Mouse (Mus musculus) heart, postnatal 25 days (tissue): ENCODE data around the gene Ttc32. TPM values are rescaled to one million over a fixed set of nuclear protein-coding genes. Genes with fewer than 3 reads are reported as not detected.

ENCODE experiments used
- DNase-seq: peaks from one replicate; pipeline ENCODE4 v3.0.0; 2022; ENCODE audit warnings: low spot score
- intact Hi-C: fragments of 180-260 bp; cut with DNase I; formaldehyde crosslinking; loops from one replicate; pipeline ENCODE4 v1.15.1; 2025
- total RNA-seq, 2 experiments: library from RNA; stranded (reverse); gene quantifications; 2 replicates each; pipeline ENCODE4 v1.2.3; 2021

Gene Ttc32
- total RNA-seq, 2 experiments from 2014 or later, result 24.5 to 26.1 TPM

DNA sequence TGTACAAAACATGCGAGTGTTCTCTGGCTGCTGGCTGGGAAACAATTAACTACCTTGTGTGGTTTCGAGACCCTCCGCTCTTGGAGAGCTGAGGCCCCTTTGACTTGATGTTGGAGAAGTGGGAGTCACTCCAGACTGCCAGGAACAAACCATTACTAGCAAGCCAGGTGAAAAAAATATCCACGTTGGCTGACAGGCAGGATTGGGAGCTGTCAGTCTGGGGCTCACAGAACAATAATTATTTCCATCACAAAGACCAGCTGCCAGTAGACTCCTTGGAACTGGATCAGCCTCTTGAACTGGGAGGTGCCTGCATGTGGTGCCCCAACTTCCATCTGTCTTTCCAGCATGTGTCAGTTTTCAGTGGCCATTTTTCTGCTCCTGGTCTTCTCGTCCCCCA, 12.5 kb downstream of the Ttc32 start:
- no peak for DNase-seq
- intact Hi-C loops, result no loop called here

DNA sequence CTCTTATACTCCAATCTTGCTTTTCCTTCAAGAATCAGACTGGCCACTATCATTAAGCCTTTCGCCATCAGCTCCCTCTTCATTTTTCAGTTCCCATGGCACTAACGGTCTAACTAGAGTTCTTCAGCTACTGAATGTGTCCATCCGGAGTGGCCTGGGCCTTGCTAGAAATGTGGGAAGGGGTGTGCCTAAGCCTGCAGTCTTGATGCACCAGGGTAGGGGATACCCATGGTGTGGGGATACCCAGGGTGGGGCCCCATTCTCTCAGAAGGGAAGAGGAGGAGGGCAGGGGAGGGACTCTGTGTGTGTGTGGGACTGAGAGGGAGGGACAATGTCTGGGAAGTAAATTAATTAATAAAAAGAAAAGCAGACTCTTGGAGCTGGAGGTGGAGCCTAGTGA, 13.0 kb downstream of the Ttc32 start:
- DNase-seq, result no peak
- intact Hi-C loops, result no loop called here

DNA sequence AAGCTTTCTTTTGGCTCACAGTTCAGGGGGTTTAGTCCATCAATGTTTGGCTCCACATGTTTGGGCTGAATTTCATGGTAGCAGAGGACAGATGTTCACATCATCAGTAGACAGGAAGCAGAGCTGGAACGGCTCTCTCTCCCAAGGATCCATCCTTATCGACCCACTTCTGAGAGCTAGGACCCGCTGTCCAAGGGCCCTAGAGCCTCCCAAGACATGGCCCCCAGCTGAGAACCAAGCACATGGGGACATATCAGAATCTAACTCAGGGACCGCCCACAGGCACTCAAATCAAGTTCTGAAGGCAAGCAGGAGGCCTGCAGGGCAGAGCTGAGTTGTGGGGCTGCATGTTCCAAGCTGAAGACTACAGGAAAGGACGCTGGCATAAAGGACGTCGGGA, 14.9 kb downstream of the Ttc32 start:
- no peak for DNase-seq
- intact Hi-C loops, result no loop called here

DNA sequence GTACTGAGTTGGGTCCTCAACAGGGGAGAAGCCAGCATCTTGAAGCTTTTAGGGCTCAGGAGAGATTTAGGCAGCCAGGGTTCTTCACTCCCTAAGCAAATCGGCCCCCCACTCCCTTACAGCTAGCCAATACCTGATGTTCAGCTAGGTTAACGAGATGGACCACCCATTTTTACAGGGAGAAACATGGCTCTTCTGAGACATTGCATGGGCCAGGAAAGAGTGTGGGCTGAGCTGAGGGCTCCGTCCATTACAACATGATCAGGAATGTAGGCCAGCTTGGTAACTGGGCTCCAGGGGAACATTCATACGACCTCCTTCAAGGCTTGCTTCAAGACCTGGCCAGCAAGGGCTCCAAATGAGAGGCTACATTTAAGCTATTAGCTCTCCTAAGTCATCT, 16.9 kb downstream of the Ttc32 start:
- DNase-seq, result no peak
- intact Hi-C loops, result no loop called here

DNA sequence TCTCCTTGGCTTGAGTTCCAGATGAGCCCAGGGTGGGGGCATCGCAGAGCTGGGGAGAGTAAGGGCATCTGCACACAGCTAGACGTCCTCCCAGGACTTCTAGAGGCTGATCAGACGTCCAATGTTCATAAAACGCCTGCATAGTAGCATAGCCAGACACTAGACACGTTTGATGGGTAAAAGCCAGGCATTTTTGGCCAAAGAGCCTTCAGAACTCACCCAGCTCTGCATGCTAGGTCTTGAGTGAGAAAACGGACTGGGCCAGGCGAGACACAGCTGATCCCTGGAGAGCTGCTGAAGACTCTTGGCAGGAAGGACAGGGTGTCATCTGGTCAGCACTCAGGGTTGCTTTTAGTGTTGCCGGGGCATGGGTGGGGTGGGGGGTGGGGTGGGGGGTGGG, 18.3 kb downstream of the Ttc32 start:
- no peak for DNase-seq
- intact Hi-C loops, result no loop called here

DNA sequence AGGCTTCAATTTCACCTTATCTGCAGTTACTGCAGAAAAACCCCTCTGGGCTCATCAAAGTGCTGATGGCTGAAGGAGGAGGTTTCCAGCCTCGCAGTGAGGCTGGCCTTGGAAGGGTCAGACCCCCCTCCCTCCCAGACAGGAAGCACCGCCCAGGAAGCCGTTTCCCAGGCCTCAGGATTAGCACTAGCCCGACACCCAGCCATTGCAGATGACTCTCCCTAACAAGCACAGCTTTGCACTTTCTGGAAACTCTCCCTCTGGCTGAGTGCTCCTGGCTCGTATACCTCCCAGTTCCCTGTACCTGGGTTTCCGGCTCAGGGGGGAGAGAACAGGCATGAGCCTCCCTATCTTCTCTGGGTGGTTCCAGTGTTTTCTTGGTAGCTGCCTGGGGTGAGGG, 21.0 kb downstream of the Ttc32 start:
- intact Hi-C loops, result loop anchor here (5.0 kb wide), 5 partner anchors 116 to 1541 kb away; no protein-coding TSS in a partner anchor
- DNase-seq, result no peak

DNA sequence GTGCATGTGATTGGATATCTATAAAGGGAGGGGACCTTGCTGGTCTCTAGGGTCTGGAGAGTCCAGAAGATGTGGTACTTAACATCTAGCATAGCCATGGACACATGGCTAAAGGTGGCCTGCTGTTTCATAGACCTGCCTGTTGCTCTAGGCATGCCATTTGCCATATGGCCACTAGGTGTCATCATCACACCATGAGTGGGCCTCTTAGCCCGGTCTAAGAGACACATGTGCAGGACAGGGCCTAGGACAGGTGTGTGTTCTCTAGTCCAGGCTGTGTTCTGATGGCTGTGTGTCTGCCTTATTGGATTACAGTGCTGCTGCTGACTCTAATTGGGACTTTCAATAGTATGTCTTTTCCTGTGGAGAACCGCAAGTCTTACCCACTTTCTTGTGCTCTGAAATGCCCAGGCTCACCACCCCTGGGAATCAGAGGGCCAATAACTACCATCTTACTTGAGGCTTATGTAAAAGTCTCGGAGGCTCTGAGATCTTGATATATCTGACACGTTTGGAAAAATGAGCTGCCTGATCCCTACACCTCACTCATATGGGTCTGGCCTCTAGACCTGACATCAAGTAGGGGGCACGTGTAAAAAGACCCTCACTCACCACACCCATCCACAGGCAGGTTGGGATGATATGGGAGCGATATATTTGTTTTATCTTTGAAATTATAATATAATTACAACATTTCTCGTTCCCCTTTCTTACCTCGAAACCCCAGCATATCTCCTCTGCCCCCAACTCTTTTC, 22.5 kb downstream of the Ttc32 start:
- peak; percentile 54 for DNase-seq
- intact Hi-C loops, result loop anchor here (1.0 to 5.0 kb wide), 7 partner anchors 115 to 1540 kb away; partner anchors contain the start of gene Osr1

DNA sequence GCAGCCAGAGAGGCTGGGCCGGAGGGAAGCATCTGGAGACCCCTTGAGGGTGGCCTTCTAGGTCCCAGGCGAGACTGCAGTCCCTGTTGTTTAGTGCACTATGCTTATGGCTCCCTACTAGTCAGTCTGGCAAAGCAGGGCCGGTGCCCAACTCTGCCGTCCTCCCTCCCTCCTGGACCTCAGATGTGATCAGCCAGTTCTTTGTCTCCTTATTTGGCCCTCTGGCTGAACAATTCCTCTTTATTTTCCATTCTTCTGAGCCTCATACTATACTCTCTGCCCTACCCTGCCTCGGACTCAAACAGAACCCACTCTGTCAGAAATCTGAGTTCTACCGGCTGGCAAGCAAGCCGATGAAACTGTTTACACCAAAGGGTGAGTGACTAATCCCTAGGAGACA, 23.5 kb downstream of the Ttc32 start:
- intact Hi-C loops, result loop anchor here (2.0 to 5.0 kb wide), 6 partner anchors 114 to 1539 kb away; partner anchors contain the start of gene Osr1
- DNase-seq, result no peak

DNA sequence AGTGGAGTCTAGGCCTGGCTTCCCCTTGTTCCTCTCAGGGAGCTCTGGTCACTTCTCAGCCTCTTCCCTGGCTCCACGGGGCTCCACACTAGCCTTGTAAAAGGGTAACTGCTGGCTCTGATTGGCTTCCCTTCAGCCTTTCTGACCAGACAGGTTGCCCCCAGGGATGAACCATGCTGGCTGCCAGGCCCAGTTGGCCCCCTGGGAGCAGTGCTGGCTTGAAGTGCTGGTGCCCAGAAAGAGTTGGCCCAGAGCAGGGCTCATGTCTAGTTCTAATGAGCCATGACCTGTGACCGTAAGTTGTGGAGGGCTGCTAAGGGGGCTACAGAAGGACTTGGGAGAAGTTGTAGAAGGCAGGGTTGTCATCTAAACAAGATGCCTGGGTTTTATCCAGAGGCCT, 24.2 kb downstream of the Ttc32 start:
- intact Hi-C loops, result loop anchor here (5.0 kb wide), 5 partner anchors 113 to 1538 kb away; no protein-coding TSS in a partner anchor
- DNase-seq, result no peak

DNA sequence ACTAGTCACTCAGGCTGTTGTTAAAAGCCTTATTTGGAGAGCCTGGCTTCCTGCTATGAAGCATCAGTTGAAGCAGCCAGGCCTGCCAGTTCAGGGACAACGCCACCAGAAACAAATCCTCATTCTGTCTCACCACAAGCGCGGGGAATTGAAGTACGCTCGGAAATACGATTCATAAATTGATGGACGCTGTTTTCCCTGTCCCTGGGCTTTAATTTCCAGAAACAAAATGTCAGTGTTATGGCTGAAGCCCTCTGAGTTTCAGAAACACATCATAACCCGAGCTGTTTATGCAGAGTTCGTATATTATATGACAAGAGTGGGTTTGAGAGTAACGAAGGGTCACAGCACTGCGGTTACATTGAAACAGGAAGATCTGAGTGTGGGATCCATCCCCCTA, 25.5 kb downstream of the Ttc32 start:
- no peak for DNase-seq
- intact Hi-C loops, result no loop called here

DNA sequence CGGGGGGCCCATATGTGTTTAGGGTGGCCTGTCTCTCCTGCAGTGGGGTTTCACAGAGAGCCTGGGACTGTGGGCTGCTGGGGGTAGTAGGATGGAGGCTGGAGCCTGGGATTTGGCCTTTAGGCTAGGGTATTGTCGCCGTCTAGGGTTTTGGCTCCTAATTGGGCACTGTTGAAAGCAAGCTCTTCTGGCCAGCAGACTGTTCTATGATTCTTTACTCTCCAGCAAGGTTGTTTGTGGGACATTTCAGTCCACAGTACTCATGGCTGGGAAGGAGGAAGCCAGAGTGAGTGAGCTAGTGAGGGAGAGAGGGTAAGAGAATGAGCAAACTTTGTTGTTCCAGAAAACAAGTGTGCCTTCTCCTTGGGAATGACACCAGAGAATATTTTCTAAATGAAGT, 29.7 kb downstream of the Ttc32 start:
- DNase-seq, result no peak
- intact Hi-C loops, result no loop called here

DNA sequence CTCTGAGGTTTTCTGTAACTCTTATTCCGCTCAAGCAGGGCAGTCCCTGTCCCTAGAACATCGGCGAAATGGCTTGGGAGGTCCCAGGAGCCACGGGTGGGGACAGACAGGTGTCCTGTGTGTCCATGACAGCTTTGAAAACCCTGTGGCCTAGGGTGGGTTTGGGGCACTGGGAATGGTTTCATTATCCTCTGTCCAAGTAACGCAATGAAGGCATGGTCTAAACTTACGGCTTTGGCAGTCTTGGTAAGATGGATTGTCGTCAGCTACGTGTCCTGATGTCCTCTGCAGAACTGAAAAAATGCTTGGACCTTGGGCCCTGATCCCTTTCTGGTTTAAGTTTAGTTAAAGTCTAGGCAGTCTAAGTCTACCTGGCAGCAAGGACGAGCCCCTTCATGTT, 30.2 kb downstream of the Ttc32 start:
- intact Hi-C loops, result no loop called here
- peak; percentile 8 for DNase-seq

DNA sequence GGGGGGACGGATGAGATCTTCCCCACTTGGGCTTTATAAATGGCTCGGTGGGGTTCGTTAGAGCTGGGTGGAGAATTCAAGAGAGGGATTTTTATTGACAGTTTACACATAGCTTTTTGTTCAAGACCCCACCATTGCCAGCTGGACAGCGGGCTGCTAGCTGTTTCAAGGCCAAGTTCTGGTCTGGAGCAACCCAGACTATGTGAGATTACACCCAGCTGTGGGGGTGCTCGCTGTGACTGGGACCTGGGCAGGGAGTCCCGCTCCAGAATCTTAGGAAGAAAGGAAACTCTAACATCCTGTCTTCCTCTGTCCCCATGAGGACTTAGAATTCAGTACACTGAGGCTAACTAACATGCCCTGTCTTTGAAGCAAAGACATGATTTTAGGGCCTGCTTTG, 33.8 kb downstream of the Ttc32 start:
- intact Hi-C loops, result no loop called here
- DNase-seq, result peak; percentile 31

DNA sequence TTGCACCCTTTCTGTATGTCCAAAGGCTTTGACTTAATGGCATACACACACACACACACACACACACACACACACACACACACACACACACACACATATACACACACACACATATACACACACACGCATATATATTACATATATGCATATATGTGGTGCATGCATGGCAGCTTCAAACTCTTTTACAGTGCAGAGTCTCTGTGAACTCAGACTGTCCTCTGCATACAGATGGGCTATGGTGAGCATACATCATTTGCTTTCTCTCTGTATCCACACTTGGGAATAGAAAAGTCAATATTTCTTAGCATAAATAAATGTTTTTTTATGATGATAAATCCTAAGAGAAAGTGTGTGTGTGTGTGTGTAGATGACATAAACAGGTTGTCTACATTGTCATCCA, 41.3 kb downstream of the Ttc32 start:
- DNase-seq, result no peak
- intact Hi-C loops, result no loop called here

DNA sequence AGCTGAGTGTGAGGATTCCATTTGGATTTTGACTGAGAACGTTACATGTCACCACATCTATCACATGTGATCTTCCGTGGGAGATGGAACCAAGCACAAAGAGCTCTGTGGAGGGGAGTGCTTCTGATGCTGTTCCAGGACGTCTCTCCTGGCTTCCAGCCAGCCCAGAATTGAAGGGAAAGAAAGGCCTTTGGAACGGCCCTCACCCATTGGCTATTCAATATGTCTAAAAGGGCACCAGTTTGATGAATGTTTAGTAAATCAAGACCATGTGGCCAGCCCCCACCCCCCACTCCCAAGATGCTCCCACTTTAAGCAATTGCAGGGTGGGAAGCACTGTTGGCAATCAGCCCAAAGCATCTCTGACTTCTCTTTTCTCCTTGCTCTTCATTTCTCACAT, 41.7 kb downstream of the Ttc32 start:
- intact Hi-C loops, result no loop called here
- no peak for DNase-seq

DNA sequence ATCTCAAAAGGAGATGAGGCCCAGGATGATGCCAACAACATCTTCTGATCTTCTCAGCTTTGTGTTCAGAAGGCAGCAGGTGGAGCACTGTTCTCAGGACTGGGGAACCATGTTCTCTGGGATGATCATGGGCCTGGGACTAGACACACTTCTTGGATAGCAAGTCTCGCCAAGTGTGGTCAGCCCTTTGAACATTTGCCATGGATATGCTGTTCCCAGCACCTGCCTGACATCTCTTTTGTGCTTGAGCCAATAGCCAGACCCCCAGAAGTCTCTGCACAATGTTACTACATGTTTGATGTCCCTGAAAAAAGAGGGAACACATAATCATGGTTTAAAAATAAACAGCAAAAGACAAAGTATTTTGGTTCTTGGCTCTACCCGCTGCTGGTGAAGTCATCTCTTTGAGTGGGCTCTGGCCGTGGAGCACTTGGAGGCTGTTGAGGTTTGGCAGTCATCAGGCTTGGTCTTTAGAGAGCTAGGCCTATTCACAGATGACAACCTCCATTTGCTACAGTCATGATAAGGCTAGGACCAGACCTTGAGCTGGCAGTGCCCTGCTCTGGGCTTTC, 47.8 kb downstream of the Ttc32 start:
- intact Hi-C loops, result no loop called here
- peak; percentile 56 for DNase-seq

DNA sequence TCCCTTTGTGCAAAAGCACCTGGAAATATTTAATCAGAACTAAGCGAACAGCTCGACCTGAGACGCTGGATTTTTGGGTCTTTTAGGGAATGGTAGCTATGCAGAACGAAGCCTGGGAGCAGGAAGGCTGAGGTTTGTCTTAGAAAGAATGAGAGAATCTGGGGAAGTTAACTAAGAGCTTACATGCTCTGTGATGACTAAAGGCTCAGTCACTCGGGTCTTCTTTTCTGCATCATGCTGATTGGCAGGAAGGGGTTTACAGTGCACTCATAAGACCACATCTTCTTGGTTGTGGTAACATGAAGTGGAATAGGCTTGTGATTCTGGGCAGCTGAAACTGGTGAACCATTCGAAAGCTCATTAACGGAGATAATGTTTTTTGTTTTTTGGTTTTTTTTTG, 60.4 kb downstream of the Ttc32 start:
- no peak for DNase-seq
- intact Hi-C loops, result loop anchor here (5.0 kb wide), 1 partner anchor 137 kb away; no protein-coding TSS in a partner anchor

Other genes with a start within 250 kb of the Ttc32 start
- gene Laptm4a, start 108.3 kb upstream of the Ttc32 start, total RNA-seq, result 100 to 1,000 TPM; 332 to 350 TPM
- gene Matn3, start 82.1 kb upstream of the Ttc32 start, total RNA-seq, result not detected
- 10 to 100 TPM; 12.6 to 12.9 TPM for gene Wdr35, start 56.1 kb upstream of the Ttc32 start, total RNA-seq